Mouse (Mus musculus) liver, embryonic 11.5 days (tissue): ENCODE measurements at regions not wholly inside any gene's neighbourhood (a gene's known extent, or its start where the extent isn't known, plus 50 kb on each side); places are given as distances from the start of the nearest gene placed in this dataset. TPM values are rescaled to one million over a fixed set of nuclear protein-coding genes. Genes with fewer than 3 reads are reported as not detected.

Experiments
- microRNA-seq: library from miRNA; unstranded; fragments of <30 nt; microRNA quantifications from one replicate; pipeline ENCODE4, GENCODE M21; 2017; ENCODE audit warnings: borderline number of aligned reads

Small RNA genes in the stretch of these regions (microRNA-seq; reads per million reads assigned to microRNA genes)
- gene Gm24587 = not detected
- gene Mir3966 = not detected
